Mouse (Mus musculus): ENCODE measurements at regions not wholly inside any gene's neighbourhood (a gene's known extent, or its start where the extent isn't known, plus 50 kb on each side); places are given as distances from the start of the nearest gene placed in this dataset.
A peak's percentile ranks its signal among the peaks of the same experiment; 100 is the strongest.

GRCm38 (mm10) chr10:56892666-56893209 lies 515.6 kb downstream of the Gja1 start:
- no peak for DNase-seq (ENCODE audit: low read depth, low spot score)

DNA sequence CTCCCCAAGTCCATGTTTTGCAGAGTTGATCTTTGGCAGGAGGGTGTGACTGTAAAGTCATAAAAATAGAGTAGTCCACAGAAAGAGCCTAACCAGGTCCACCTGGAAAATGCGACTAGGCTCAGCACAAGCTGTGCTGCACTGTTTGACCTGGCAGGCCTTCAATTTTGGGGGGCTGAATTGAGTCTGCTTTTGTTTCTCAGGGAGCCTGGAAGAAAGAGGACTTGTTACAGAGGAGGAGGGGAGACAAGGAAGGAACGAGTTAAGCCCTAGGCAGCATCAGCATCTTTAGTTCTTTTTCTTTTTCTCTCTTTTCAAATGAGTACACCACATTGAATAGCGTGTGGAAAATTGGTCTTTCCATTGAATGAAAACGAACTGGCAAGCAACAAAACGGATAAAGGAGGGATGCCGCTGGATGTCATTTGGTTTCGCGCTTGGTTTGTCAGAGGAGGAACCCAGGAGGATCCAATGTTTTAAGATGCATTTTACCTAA lies 516.1 kb downstream of the Gja1 start:
- DNase-seq (ENCODE audit: low read depth, low spot score) = no peak

GRCm38 (mm10) chr10:56899640-56900274 lies 522.6 kb downstream of the Gja1 start:
- DNase-seq (ENCODE audit: low read depth, low spot score) = no peak

DNA sequence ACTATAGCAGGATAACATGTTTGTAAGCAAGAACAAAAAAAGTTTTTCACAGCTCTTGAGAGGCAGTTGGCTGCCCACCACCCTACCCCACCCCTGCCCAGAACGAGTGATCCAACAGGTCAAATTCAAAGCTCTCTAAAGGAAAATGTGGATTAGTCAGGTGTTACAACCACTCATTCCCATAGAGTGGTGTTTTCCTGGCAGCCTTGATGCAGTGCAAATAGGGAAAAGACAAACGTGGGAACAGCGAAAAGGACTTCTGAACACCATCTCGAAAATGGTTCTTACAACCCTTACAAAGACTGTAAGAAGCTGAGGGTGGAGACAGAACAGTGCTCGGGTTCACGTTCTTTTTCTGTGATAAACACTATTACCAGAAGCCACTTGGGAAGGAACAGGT lies 523.8 kb downstream of the Gja1 start:
- no peak for DNase-seq (ENCODE audit: low read depth, low spot score)

DNA sequence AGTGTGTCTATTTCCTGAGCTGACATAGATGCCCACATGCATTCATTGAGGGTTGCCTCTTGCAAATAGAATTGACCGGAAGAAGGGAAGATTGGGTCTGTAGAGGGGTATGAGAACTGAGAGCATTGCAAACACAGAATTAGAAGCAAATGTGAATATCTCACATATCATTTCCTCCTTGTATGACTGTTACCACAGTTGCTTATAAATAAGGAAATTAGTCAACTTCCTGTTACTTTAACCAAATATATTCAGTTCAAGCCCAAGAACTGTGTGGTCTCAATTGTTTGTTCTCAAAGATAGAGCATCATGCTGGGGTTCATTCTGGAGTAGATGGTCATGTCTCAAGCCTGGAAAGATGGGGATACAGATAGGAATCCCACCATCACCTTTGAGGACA lies 535.6 kb downstream of the Gja1 start:
- no peak for DNase-seq (ENCODE audit: low read depth, low spot score)

DNA sequence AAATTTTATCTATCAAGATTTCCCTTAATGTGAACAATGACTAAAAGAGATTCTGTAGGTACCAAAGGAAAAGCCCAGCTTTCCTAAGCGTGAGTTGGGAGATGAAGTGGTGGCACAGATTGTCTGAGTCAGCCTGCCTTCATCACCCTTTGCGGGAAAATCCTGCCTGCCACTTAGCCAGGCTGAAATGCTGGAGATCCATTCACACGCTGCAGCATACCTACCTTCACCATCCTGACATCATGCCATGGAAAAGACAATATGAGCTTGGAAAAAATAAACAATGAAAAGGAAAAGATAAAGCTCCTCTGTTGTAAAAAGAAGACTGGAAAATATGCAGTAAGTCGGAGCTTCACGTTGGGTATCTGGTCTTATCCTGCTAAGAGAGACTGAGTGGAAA lies 537.0 kb downstream of the Gja1 start:
- no peak for DNase-seq (ENCODE audit: low read depth, low spot score)

GRCm38 (mm10) chr10:56918412-56918811 lies 541.3 kb downstream of the Gja1 start:
- no peak for DNase-seq (ENCODE audit: low read depth, low spot score)

DNA sequence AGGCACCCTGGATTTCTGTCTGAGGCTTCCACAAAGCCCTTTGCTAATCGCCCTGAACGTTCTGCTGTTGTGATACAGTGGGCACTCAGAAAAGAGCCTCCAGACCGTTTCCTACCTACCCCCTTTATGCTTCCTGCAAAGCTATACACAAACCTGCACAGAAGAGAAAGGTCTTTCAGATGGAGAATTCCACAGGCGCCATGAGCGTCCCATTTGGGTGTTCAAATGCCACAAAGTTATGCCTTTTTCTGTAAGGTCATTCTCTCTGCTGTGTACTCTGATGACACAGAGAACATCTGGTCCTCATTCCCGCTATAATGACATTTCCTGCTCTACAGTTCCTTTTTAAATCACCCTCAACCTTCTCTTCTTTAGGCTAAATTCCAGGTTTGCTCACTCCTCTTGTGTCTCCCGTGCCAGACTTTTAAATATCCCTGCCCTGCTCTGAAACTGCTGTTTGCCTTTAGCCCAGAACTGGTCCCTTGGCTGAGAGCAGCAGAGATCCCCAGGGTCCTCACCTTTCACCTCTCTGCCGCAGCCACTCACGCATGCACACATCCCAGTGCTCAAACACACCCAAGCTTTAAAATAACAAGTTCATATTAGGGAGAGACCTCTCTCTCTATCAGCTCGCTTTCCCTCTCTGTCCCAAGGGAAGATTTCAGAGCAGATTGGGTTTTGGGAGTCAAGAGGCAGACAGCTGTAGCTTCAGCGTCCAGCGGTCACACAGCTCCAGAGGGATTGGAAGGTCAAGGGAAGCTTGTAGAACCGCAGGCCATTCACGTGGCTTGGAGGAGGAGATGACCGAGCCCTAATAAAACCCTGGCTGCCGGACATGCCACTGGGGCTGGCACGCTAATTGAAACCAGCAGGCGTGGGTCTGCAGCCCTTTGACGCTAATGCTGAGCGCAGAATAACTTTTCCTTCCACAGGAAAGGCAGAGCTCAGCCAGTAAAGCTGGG lies 543.9 kb downstream of the Gja1 start:
- DNase-seq (ENCODE audit: low read depth, low spot score) = no peak

- DNase-seq (ENCODE audit: low read depth, low spot score) = peak; percentile 18
These were observed 551.0 kb upstream of the Hsf2 start for GRCm38 (mm10) chr10:56935174-56935573.

- no peak for DNase-seq (ENCODE audit: low read depth, low spot score)
These were observed 544.2 kb upstream of the Hsf2 start for GRCm38 (mm10) chr10:56941972-56942371.

DNA sequence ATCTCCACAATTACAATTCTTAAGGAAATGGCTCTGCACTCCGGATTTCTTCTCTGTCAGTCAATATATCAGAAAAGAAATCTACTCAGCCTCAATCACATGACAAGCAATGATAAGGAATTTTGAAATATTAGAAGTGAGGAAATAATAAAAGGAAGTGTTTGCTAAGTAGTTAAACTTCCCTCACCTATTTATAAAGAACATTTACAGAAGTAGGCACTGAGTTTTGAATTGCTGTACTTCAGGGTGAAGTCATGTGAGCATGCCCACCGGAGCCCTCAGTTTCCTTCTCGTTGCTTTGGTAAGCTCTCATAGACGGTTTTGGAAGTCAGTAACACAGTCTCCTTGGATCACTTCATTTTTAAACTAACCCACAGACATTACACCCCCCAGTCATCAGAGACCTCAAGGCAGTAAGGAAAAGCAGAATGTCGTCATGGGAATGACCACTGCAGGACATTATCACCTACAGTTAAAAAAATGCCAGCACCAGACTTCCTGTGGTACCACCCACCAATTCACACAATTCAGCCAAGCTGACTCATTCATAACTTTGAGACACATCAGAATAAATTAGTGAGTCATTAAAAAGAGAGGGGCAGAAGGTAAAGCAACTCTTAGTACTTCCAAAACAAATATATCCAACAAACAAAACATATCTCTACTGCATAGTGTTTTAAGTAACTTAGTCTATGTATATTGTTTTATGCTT lies 541.6 kb upstream of the Hsf2 start:
- no peak for DNase-seq (ENCODE audit: low read depth, low spot score)

DNA sequence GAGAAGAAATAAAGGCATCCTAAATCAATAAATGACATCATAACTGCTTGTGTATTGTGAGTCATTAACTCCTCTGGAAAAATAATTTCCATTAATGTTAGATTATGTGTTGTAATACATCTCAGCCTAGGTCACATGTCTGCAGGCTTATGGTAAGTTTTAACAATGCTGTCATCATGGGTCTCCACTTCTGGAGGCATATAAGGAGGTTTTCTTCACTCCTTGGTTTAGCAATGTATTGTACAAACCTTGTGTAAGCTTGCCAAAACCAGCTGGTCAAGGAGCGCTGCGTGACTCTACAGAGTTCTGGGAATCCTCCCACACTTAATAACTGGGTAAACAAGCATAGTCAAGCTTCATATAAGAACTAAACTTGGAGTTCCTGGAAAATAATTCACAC lies 529.5 kb upstream of the Hsf2 start:
- no peak for DNase-seq (ENCODE audit: low read depth, low spot score)

DNA sequence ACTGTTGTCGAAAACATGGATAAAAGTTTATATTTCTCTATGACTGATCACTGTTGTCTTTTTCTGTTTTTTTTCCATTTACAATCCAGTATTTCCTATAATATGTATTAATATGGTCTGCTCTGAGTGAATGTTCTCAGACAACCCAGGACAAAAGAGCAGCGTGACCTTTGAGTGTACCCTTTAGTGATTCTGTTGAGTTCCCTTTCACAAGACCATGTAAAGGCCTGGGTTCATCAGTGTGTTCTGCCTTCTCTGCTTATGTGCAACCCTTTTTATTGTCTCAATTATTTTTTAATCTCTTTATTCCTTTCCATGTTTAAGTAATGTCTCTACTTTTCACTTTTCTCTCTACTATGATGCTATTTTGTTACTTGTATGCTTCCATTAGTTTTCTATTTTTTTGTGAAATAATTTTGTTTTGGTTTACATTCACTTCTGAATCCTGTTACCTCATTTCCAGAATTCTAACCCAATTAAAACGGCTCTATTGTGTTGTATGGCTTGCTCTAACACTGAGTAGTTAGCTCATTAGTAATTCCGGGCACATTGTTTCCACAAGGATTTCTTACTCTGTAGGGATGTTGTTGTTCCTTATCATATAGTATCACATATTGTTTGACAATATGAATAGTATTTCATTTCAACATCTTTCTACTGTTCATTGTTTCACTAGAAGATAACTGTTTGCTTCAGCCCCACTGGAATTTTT lies 523.9 kb upstream of the Hsf2 start:
- no peak for DNase-seq (ENCODE audit: low read depth, low spot score)

DNA sequence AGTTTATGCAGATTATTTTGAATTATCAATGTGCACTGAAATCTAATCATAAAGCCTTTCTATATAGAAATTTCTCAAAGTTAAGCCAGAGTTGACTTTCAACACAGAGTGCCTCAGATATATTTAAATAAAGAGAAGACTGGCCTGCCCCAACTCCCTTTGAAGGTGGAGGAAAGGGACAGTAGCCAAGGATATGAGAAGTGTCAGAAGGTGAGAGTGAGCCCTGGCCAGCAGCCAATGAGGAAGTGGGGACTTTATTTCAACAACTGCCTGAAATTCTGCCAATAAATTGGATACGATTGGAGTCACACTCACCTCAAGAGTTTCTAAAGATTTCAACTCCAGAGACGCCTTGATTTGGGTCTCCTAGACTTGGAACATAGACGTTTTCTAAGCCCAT lies 523.0 kb upstream of the Hsf2 start:
- no peak for DNase-seq (ENCODE audit: low read depth, low spot score)

- DNase-seq (ENCODE audit: low read depth, low spot score) = peak; percentile 56
These were observed 517.3 kb upstream of the Hsf2 start for GRCm38 (mm10) chr10:56968913-56969312.

- no peak for DNase-seq (ENCODE audit: low read depth, low spot score)
These were observed 511.4 kb upstream of the Hsf2 start for GRCm38 (mm10) chr10:56974812-56975211.

- no peak for DNase-seq (ENCODE audit: low read depth, low spot score)
These were observed 506.6 kb upstream of the Hsf2 start for GRCm38 (mm10) chr10:56979601-56980000.

DNA sequence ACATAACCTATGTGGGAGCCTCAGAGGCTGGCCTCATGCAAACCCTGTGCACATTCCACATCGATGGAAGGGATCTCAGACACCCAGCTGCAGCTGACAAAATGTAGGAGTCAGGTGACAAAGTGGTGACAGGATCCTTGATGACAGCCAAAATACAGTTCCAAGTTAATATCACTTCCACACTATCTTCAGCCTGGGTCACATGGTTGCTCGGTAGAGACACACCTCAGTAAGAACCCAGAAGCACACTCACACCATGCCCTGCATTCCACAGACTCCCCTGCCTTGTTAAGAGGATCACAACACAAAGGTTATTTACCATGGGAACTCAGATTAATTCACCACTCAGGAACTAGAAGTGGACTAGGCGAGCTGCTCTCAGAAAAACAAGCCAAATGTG lies 505.4 kb upstream of the Hsf2 start:
- peak; percentile 43 for DNase-seq (ENCODE audit: low read depth, low spot score)

DNA sequence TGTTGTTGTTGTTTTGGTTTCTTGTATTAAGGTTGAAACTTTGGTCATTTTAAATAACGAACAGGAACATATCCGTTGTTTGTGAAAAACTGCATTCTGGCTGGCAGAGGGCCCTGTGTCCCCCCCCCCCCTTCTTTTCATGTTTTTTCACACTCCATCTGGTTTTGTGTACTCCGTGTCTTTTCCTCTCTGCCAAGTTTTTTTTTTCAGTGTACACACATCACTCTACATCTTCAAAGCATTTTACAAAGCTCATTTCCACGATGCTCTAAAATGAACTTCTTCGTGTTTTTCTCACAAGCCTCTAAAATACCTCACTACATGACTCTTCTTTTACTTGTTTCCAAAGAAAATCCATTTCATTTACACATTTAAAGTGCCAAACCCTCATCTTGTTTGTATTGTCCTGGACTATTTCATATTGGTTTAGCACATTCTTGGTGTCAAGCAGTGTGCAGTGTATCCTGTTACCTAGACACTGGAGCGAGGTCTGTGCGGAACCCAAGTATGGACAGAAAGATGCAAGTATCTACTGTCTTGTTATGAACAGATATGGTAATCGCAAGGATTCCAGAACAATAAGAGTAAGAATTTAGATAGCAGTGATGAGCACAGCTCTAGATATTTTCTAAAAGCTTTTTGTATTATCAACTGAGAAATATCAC lies 503.5 kb upstream of the Hsf2 start:
- peak; percentile 31 for DNase-seq (ENCODE audit: low read depth, low spot score)

GRCm38 (mm10) chr10:56994969-56995368 lies 491.2 kb upstream of the Hsf2 start:
- DNase-seq (ENCODE audit: low read depth, low spot score) = no peak
